Mouse (Mus musculus) 3T3-L1 (cell line): ENCODE data around the gene Slc25a17.

Experiments
- DNase-seq: peaks from one replicate; pipeline ENCODE4 v3.0.0-alpha.2; 2015; ENCODE audit warnings: low read depth, low spot score

The Slc25a17 gene

GRCm38 (mm10) chr15:81360345-81361021 lies at the start of gene Slc25a17:
Slc25a17 (minus strand) TSS chr15:81360812.
- DNase-seq = peak; percentile 98

- no peak for DNase-seq
Measured at GRCm38 (mm10) chr15:81408199-81408598, 47.6 kb upstream of the Slc25a17 start, which contains the start of gene Dnajb7. Dnajb7 (minus strand) TSS chr15:81408299.

GRCm38 (mm10) chr15:81405008-81405407 lies 44.4 kb upstream of the Slc25a17 start:
- DNase-seq = no peak

GRCm38 (mm10) chr15:81399638-81400315 lies 39.2 kb upstream of the Slc25a17 start, which contains the start of the genes St13 and Xpnpep3:
St13 (minus strand) TSS chr15:81400077.
Xpnpep3 (plus strand) TSS chr15:81400138.
- peak; percentile 96 for DNase-seq

GRCm38 (mm10) chr15:81399297-81399637 lies 38.7 kb upstream of the Slc25a17 start:
- DNase-seq = no peak

GRCm38 (mm10) chr15:81398189-81398588 lies 37.6 kb upstream of the Slc25a17 start:
- DNase-seq = peak; percentile 10

GRCm38 (mm10) chr15:81394211-81394915 lies 33.8 kb upstream of the Slc25a17 start:
- no peak for DNase-seq

- DNase-seq = no peak
Measured at GRCm38 (mm10) chr15:81392997-81393396, 32.4 kb upstream of the Slc25a17 start.

- no peak for DNase-seq
Measured at GRCm38 (mm10) chr15:81386327-81386726, 25.7 kb upstream of the Slc25a17 start.

- no peak for DNase-seq
Measured at GRCm38 (mm10) chr15:81378845-81379244, 18.2 kb upstream of the Slc25a17 start.

- DNase-seq = no peak
Measured at GRCm38 (mm10) chr15:81374621-81375020, 14.0 kb upstream of the Slc25a17 start.

- DNase-seq = no peak
Measured at GRCm38 (mm10) chr15:81370356-81370755, 9.7 kb upstream of the Slc25a17 start.

- no peak for DNase-seq
Measured at GRCm38 (mm10) chr15:81368601-81369000, 8.0 kb upstream of the Slc25a17 start.

- no peak for DNase-seq
Measured at GRCm38 (mm10) chr15:81366241-81366640, 5.6 kb upstream of the Slc25a17 start.

GRCm38 (mm10) chr15:81365246-81365645 lies 4.6 kb upstream of the Slc25a17 start:
- DNase-seq = no peak

- no peak for DNase-seq
Measured at GRCm38 (mm10) chr15:81364271-81364670, 3.7 kb upstream of the Slc25a17 start.

GRCm38 (mm10) chr15:81362501-81362900 lies 1.9 kb upstream of the Slc25a17 start:
- no peak for DNase-seq

GRCm38 (mm10) chr15:81361417-81362015 lies 904 bp upstream of the Slc25a17 start:
- DNase-seq = no peak

GRCm38 (mm10) chr15:81361022-81361404 lies 401 bp upstream of the Slc25a17 start:
- no peak for DNase-seq

GRCm38 (mm10) chr15:81359421-81359820 lies 1.2 kb downstream of the Slc25a17 start:
- DNase-seq = no peak

GRCm38 (mm10) chr15:81358943-81359342 lies 1.7 kb downstream of the Slc25a17 start:
- no peak for DNase-seq

GRCm38 (mm10) chr15:81356946-81357345 lies 3.7 kb downstream of the Slc25a17 start:
- no peak for DNase-seq
